ENCODE assay signal across 10 mouse cellular contexts in genomic region chr8:87686986-87687698, GRCm38 (mm10).
DNase-seq lines count a peak whose midpoint lies in the region; ATAC-seq and TF ChIP-seq lines count a peak whose summit lies in the region.
"Had no signal": no experiment of that assay in that cellular context is flagged by ENCODE, and none has a peak within 500 bp of the region (broad histone marks: within the 10 kb centered on the region; RNA-seq: fewer than 3 reads in every experiment).

No protein-coding gene starts in this region.

- peak overlapping the region; percentile 84 for H3K27ac ChIP-seq in forebrain, embryonic 13.5 days
- H3K27ac ChIP-seq in midbrain, embryonic 11.5 days (ENCODE audit: low read depth, low read length), result peak overlapping the region; percentile 8; the same call in 1 of the 2 replicates
- no peak overlapping the region for H3K27ac ChIP-seq in layer of hippocampus, adult 2 months
- H3K27ac ChIP-seq: intestine, embryonic 15.5 days; liver, embryonic 15.5 days had no signal

- no peak for TF ChIP-seq CTCF in brain, embryonic 14.5 days (IDR thresholded peaks at IDR 0.05; ENCODE audit: borderline replicate concordance, extremely low read depth, insufficient read depth, insufficient read length)
- no peak for TF ChIP-seq CTCF in layer of hippocampus, adult 2 months (conservative IDR thresholded peaks at IDR 0.05)

- ATAC-seq in forebrain, embryonic 13.5 days, result peak; percentile 33
- ATAC-seq in midbrain, embryonic 11.5 days (ENCODE audit: low FRiP score), result no peak
- ATAC-seq: intestine, embryonic 15.5 days had no signal

- H3K4me2 ChIP-seq in forebrain, embryonic 13.5 days, result no peak overlapping the region
- no peak overlapping the region for H3K4me2 ChIP-seq in midbrain, embryonic 11.5 days
- H3K4me2 ChIP-seq: heart, embryonic 11.5 days; intestine, embryonic 15.5 days; liver, embryonic 15.5 days had no signal

- WGBS in forebrain, embryonic 13.5 days, result 40% methylated on average over 10 of the region's 10 CpGs
- 66% methylated on average over 10 of the region's 10 CpGs for WGBS in midbrain, embryonic 11.5 days

- peak; percentile 44 for DNase-seq in MN1 (ENCODE audit: low spot score)
- peak; percentile 83 for DNase-seq in brain, embryonic 14.5 days (ENCODE audit: low read depth)
- no peak for DNase-seq in midbrain, embryonic 11.5 days (ENCODE audit: low spot score, missing footprints)
- DNase-seq in ovary, postnatal 14 days (ENCODE audit: low spot score), result no peak
- DNase-seq in thymus, postnatal 10 days (ENCODE audit: low spot score in 2 of 2), result no peak
- no peak for DNase-seq in layer of hippocampus, adult 2 months (ENCODE audit: low spot score in 2 of 2)

- H3K36me3 ChIP-seq in forebrain, embryonic 13.5 days (ENCODE audit: poor library complexity, severe bottlenecking), result 0 out of 2 replicates have a peak, but pooled peaks cover 7% of the 10 kb centered on the region
- H3K36me3 ChIP-seq in midbrain, embryonic 11.5 days (ENCODE audit: control insufficient read depth, insufficient read depth, low read length), result peaks cover 6% of the 10 kb centered on the region
- H3K36me3 ChIP-seq: intestine, embryonic 15.5 days; liver, embryonic 15.5 days had no signal

- H3K4me3 ChIP-seq in forebrain, embryonic 13.5 days, result no peak overlapping the region
- no peak overlapping the region for H3K4me3 ChIP-seq in midbrain, embryonic 11.5 days (ENCODE audit: low read depth, low read length)
- H3K4me3 ChIP-seq in layer of hippocampus, adult 2 months, result no peak overlapping the region
- H3K4me3 ChIP-seq: intestine, embryonic 15.5 days; liver, embryonic 15.5 days had no signal

- peak overlapping the region; percentile 19; the same call in 1 of the 2 replicates for H3K9ac ChIP-seq in forebrain, embryonic 13.5 days
- H3K9ac ChIP-seq in midbrain, embryonic 11.5 days (ENCODE audit: low read length), result no peak overlapping the region
- H3K9ac ChIP-seq: intestine, embryonic 15.5 days; liver, embryonic 15.5 days had no signal

- H3K9me3 ChIP-seq in forebrain, embryonic 13.5 days (replicated peaks), result no peaks in the 10 kb centered on the region
- H3K9me3 ChIP-seq in midbrain, embryonic 11.5 days (ENCODE audit: control insufficient read depth, low read length), result no peaks in the 10 kb centered on the region
- H3K9me3 ChIP-seq: intestine, embryonic 15.5 days; liver, embryonic 15.5 days had no signal

- H3K4me1 ChIP-seq in forebrain, embryonic 13.5 days, result peaks cover 86% of the 10 kb centered on the region
- H3K4me1 ChIP-seq in midbrain, embryonic 11.5 days (ENCODE audit: control insufficient read depth, insufficient read depth, low read length), result peaks cover 68% of the 10 kb centered on the region
- H3K4me1 ChIP-seq: liver, embryonic 15.5 days had no signal

- TF ChIP-seq POLR2A in brain, embryonic 14.5 days (IDR thresholded peaks at IDR 0.05; ENCODE audit: borderline replicate concordance, extremely low read depth, insufficient read depth, insufficient read length, poor library complexity, severe bottlenecking), result no peak

- H3K27me3 ChIP-seq in forebrain, embryonic 13.5 days, result no peaks in the 10 kb centered on the region
- no peaks in the 10 kb centered on the region for H3K27me3 ChIP-seq in midbrain, embryonic 11.5 days (ENCODE audit: control insufficient read depth, insufficient read depth, low read length)
- H3K27me3 ChIP-seq: intestine, embryonic 15.5 days; liver, embryonic 15.5 days had no signal

Comparison
In these comparisons a context has a peak if more than half of its experiments do, and no peak if none do; other contexts are left out.
1. DNase-seq: peak in MN1 (single experiment) and brain, embryonic 14.5 days (single experiment); none in midbrain, embryonic 11.5 days (single experiment), ovary, postnatal 14 days (single experiment), thymus, postnatal 10 days (0 of 2) and layer of hippocampus, adult 2 months (0 of 2).